ENCODE assay signal across 24 mouse cellular contexts in the genomic region with DNA sequence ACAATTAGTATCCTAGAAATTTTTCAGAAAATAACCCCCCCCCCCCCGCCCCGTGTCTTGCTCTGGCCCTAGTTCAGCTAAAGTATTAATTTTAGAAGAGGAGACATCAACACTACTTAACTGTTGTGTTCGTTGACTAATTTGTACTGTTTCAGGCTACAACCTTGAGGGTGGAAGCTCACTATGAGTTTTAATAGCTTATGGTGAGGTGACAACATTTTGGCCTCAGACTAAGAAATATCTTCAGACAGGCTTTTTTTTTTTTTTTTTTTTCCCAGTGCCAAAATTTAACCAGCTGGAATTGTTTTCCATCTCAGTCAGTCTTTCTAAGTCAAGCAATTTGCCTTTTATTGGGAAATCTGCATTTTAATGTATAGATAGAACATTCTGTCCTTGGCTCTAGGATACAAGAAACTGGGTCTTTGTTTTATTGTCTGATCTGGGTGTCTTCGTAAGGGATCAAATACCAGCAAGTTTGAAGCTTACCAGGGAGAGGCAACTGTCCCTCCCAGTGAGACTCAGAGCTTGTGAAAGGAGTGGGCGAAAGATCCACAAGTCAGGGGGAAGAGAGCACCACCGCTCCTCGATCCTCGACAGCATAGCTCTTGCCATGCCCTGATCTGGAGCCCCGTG. TPM values are rescaled to one million over a fixed set of nuclear protein-coding genes. Genes with fewer than 3 reads are reported as not detected.
"Had no signal": no experiment of that assay in that cellular context is flagged by ENCODE, and none has a peak within 500 bp of the region (broad histone marks: within the 10 kb centered on the region; RNA-seq: fewer than 3 reads in every experiment).

No protein-coding gene starts in this region.

- ATAC-seq: hindbrain, embryonic 16.5 days; inflammation-experienced regulatory T-cells, adult 6 months; intestine, embryonic 15.5 days; intestine, postnatal 0 days had no signal

- H3K27ac ChIP-seq: gastrocnemius, adult 2 months; heart, embryonic 10.5 days; hindbrain, embryonic 10.5 days; hindbrain, embryonic 12.5 days; hindbrain, embryonic 14.5 days; intestine, embryonic 15.5 days; layer of hippocampus, adult 2 months; left cerebral cortex, adult 2 months; limb, embryonic 10.5 days; limb, embryonic 12.5 days had no signal

- H3K9me3 ChIP-seq: heart, embryonic 10.5 days; hindbrain, embryonic 12.5 days; intestine, embryonic 15.5 days; limb, embryonic 10.5 days had no signal

- H3K4me2 ChIP-seq: heart, embryonic 12.5 days; hindbrain, embryonic 12.5 days; hindbrain, embryonic 14.5 days; intestine, embryonic 15.5 days; limb, embryonic 12.5 days had no signal

- H3K27me3 ChIP-seq: heart, embryonic 12.5 days; hindbrain, embryonic 12.5 days; intestine, embryonic 15.5 days; limb, embryonic 12.5 days had no signal

- H3K4me1 ChIP-seq: heart, embryonic 10.5 days; heart, embryonic 12.5 days; hindbrain, embryonic 10.5 days; hindbrain, embryonic 12.5 days; intestine, embryonic 15.5 days; limb, embryonic 10.5 days; limb, embryonic 12.5 days had no signal

- H3K36me3 ChIP-seq: heart, embryonic 10.5 days; heart, embryonic 12.5 days; hindbrain, embryonic 12.5 days; intestine, embryonic 15.5 days; limb, embryonic 10.5 days; limb, embryonic 12.5 days had no signal

- H3K4me3 ChIP-seq: gastrocnemius, adult 2 months; heart, embryonic 10.5 days; heart, embryonic 12.5 days; hindbrain, embryonic 10.5 days; hindbrain, embryonic 12.5 days; intestine, embryonic 15.5 days; layer of hippocampus, adult 2 months; left cerebral cortex, adult 2 months; limb, embryonic 10.5 days; limb, embryonic 12.5 days had no signal

- DNase-seq: gastrocnemius, adult 2 months; gastrocnemius, postnatal 10 days; gastrocnemius, postnatal 25 days; heart, adult 18-20 months; heart, postnatal 10 days; heart, postnatal 4 days; kidney, adult 18-20 months; kidney, adult 8-10 months; kidney, postnatal 10 days; kidney, postnatal 25 days; kidney, postnatal 4 days had no signal

- H3K9ac ChIP-seq: heart, embryonic 12.5 days; hindbrain, embryonic 12.5 days; hindbrain, embryonic 14.5 days; intestine, embryonic 15.5 days; limb, embryonic 12.5 days had no signal

RNA-seq across cellular contexts. Expression of gene Mylk, which starts 19.1 kb away (rescaled TPM):
- polyA plus RNA-seq: inflammation-experienced regulatory T-cells, adult 6 months had no signal
